Mouse (Mus musculus): ENCODE data around the gene Slc5a4b. TPM values are rescaled to one million over a fixed set of nuclear protein-coding genes. Genes with fewer than 3 reads are reported as not detected.
A peak's percentile ranks its signal among the peaks of the same experiment; 100 is the strongest.

Gene Slc5a4b
- polyA plus RNA-seq (2015; fragmentation: Nextera tagmentation; extraction: Ambion mirVana): not detected in 2 replicates

DNA sequence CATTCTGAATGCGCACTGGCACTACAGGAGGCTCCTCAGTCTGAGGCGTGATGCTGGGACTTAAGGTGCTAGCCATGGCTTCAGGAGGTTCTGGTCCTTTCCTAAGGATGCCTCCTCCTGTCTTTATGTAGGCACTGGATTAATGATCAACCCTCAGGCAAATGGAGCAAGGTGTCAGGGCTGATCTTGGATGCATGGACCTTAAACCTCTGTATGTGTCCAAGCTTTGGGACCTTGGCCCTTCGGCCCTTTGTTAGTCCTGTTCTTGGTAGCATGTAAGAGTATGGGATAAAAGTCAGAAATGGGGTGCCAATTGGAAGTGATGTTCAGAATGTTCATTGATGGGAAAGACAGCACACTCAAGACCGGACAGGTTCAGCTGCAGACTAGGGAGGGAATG is at the start of gene Slc5a4b:
Gene Slc5a4b (minus strand): TSS at position 101 of the 400 bp plus-strand sequence.
- H3K9me3 ChIP-seq: no peaks in the 10 kb centered on the region
- H3K4me2 ChIP-seq (replicated peaks): no peak within 1 kb of the TSS
- 91% methylated on average over 4 of the region's 4 CpGs for WGBS
- no peak within 1 kb of the TSS for H3K9ac ChIP-seq (replicated peaks)
- ATAC-seq: no peak
- no peaks in the 10 kb centered on the region for H3K36me3 ChIP-seq
- no peaks in the 10 kb centered on the region for H3K27me3 ChIP-seq
- no peak within 1 kb of the TSS for H3K4me3 ChIP-seq (replicated peaks)
- H3K27ac ChIP-seq: no peak within 1 kb of the TSS
- no peaks in the 10 kb centered on the region for H3K4me1 ChIP-seq (replicated peaks)

DNA sequence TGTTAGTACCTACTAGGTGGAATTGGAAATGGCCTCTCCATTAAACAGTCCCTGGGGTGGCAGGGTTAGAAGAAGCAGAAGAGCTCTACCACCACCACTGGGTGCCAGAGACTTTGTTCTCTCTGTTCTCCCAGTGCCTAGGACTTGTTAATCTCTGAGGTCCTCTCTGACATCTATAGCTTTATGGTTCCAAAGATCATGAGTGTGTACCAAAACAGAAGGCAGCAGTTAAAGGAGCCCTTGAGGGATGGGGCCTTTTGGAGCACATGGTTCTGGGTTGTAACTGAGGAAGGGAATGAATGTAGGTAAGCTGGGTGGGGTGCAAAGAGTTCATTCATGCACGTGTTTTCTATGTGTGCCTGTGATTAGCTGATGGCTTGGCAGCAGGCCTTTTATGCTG is 47.2 kb upstream of the Slc5a4b start:
- Histone ChIP-seq H3K9ac (replicated peaks) (no peak overlapping the region), H3K27me3 (no peaks in the 10 kb centered on the region), H3K4me3 (replicated peaks) (no peak overlapping the region), H3K27ac (no peak overlapping the region), H3K4me2 (replicated peaks) (no peak overlapping the region), H3K4me1 (replicated peaks) (no peaks in the 10 kb centered on the region), H3K9me3 (no peaks in the 10 kb centered on the region), H3K36me3 (no peaks in the 10 kb centered on the region)
- no peak for ATAC-seq
- 84% methylated on average over 1 of the region's 1 CpGs for WGBS

DNA sequence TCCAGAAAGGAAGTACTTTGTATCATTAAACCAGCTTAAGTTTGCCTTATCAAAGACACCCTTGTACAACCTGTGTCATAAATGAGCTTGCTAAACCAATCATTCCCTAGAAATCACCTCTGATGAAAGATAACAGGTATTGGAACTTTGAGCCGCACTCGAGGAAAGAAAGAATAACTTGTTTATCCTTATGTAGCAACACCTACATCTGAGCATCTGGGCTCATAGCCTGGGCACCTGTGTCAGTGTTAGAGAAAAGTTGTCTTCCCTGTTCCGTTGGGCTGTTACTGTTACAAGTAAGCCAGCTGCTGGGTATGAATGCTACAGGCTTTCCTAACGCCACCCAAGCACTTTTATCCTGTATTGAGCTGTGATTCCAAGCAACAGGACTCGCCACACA is 46.8 kb upstream of the Slc5a4b start:
- no peak overlapping the region for H3K4me2 ChIP-seq (replicated peaks)
- no peaks in the 10 kb centered on the region for H3K4me1 ChIP-seq (replicated peaks)
- no peak overlapping the region for H3K4me3 ChIP-seq (replicated peaks)
- no peak overlapping the region for H3K27ac ChIP-seq
- 80% methylated on average over 5 of the region's 5 CpGs for WGBS
- no peaks in the 10 kb centered on the region for H3K9me3 ChIP-seq
- no peaks in the 10 kb centered on the region for H3K27me3 ChIP-seq
- no peaks in the 10 kb centered on the region for H3K36me3 ChIP-seq
- no peak overlapping the region for H3K9ac ChIP-seq (replicated peaks)
- no peak for ATAC-seq

DNA sequence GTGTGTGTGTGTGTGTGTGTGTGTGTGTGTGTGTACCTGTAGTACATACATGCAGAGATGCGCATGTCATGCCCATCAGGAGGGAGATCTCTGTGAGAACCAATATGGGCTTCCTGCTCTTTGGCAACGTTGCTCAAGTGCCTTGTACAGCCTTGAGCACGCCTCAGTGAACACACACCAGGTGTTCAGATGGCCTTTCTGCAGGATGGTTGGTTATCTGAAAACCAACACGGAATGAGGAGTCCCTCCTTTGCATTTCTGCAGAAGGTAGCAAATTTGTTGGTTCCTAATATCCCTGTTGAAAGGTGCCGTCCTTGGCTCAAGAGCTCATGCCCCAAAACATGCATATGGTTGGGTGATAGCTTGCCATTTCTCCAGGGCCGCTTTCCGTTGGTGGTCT is 45.1 kb upstream of the Slc5a4b start:
- no peak for ATAC-seq
- 85% methylated on average over 7 of the region's 7 CpGs for WGBS
- no peak overlapping the region for H3K9ac ChIP-seq (replicated peaks)

DNA sequence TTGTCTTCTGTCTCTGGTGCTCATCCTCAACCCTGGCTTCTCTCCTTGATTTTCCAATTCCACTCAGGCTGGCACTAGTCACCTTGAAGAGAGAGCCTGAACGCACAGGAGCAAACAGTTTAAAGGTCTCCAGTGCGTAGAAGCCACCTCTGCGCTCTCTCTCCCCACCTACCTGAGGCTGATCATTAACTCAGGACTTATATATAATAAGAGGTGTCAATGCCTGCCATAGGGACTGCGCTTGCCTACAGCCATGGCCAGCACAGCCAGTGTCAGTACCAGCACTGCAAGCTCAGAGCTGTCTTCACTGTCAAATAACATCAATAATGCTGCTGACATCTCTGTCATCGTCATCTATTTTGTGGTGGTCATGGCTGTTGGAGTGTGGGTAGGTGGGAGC is 36.5 kb upstream of the Slc5a4b start, which contains the start of gene Slc5a4a:
Gene Slc5a4a (plus strand): TSS at position 174 of the 400 bp plus-strand sequence.
- H3K4me1 ChIP-seq (replicated peaks): no peaks in the 10 kb centered on the region
- no peak for ATAC-seq
- no peaks in the 10 kb centered on the region for H3K27me3 ChIP-seq
- H3K9ac ChIP-seq (replicated peaks): no peak within 1 kb of the TSS
- H3K27ac ChIP-seq: no peak within 1 kb of the TSS
- no peaks in the 10 kb centered on the region for H3K9me3 ChIP-seq
- H3K36me3 ChIP-seq: no peaks in the 10 kb centered on the region
- H3K4me3 ChIP-seq (replicated peaks): no peak within 1 kb of the TSS
- no peak within 1 kb of the TSS for H3K4me2 ChIP-seq (replicated peaks)
- 95% methylated on average over 5 of the region's 5 CpGs for WGBS

More for the DNA sequence above, 45.1 kb upstream of the Slc5a4b start:
- H3K27ac ChIP-seq: no peak overlapping the region
- no peak overlapping the region for H3K4me3 ChIP-seq (replicated peaks)
- H3K36me3 ChIP-seq: no peaks in the 10 kb centered on the region
- H3K9me3 ChIP-seq: no peaks in the 10 kb centered on the region
- H3K4me1 ChIP-seq (replicated peaks): no peaks in the 10 kb centered on the region
- no peak overlapping the region for H3K4me2 ChIP-seq (replicated peaks)
- H3K27me3 ChIP-seq: no peaks in the 10 kb centered on the region

DNA sequence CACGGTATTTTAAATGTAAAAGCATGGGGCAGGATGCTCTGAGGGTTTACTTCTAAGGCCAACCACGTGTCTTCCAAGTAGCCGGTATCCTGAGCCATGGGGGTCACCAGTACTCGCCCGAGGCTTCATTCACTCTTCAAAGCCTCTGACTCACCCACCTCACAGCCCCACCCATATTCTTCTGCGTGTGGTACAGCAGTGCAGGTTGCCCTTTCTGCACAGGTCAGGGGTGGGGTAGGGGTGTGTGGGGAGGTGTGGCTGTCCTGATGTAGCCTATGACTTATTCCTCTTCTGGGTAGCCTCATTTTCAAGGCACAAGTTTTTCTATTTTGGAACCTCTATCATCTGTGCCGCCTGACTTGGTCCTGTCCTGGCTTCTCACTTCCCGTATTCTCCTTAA is 36.1 kb upstream of the Slc5a4b start:
- no peaks in the 10 kb centered on the region for H3K36me3 ChIP-seq
- no peak overlapping the region for H3K4me2 ChIP-seq (replicated peaks)
- H3K4me1 ChIP-seq (replicated peaks): no peaks in the 10 kb centered on the region
- no peaks in the 10 kb centered on the region for H3K27me3 ChIP-seq
- H3K9ac ChIP-seq (replicated peaks): no peak overlapping the region
- 78% methylated on average over 8 of the region's 8 CpGs for WGBS
- H3K9me3 ChIP-seq: no peaks in the 10 kb centered on the region
- H3K4me3 ChIP-seq (replicated peaks): no peak overlapping the region
- ATAC-seq: no peak
- no peak overlapping the region for H3K27ac ChIP-seq

DNA sequence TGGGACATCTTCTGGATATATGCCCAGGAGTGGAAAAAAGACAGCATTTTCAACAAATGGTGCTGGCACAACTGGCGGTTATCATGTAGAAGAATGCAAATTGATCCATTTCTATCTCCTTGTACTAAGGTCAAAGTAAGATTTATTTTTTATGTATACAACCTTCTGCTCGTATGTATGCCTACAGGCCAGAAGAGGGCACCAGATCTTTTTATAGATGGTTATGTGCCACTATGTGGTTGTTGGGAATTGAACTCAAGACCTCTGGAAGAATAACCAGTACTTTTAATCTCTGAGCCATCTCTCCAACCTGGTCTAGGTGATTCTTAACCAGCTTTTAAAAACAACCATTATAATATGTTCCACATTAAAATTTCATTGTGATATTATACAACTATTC is 25.6 kb upstream of the Slc5a4b start:
- H3K4me1 ChIP-seq (replicated peaks): no peaks in the 10 kb centered on the region
- no peak overlapping the region for H3K4me3 ChIP-seq (replicated peaks)
- WGBS: 86% methylated on average over 2 of the region's 2 CpGs
- H3K4me2 ChIP-seq (replicated peaks): no peak overlapping the region
- no peaks in the 10 kb centered on the region for H3K27me3 ChIP-seq
- H3K9me3 ChIP-seq: no peaks in the 10 kb centered on the region
- H3K36me3 ChIP-seq: no peaks in the 10 kb centered on the region
- H3K9ac ChIP-seq (replicated peaks): no peak overlapping the region
- no peak overlapping the region for H3K27ac ChIP-seq
- no peak for ATAC-seq

DNA sequence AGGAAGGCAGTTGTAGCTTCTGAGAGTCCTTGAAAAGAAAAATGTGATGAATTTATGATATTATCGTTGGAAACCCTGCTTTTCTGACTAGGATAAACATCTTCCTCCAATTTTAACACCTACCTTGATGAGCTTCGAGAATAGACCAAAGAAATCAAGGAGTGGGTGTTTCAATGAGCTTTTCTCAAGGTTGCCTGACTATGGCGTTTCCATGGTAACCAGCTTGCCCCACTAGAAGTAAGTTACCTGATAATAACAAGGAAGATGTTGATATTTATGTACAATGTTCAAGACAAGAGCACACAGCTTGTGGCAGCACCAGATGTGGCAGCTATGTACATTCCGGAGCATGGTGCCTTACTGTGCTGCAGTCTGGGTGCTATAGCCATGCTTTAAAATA is 21.7 kb upstream of the Slc5a4b start:
- Histone ChIP-seq H3K27me3 (no peaks in the 10 kb centered on the region), H3K27ac (no peak overlapping the region), H3K4me2 (replicated peaks) (no peak overlapping the region), H3K4me1 (replicated peaks) (no peaks in the 10 kb centered on the region), H3K36me3 (no peaks in the 10 kb centered on the region), H3K4me3 (replicated peaks) (no peak overlapping the region), H3K9ac (replicated peaks) (no peak overlapping the region), H3K9me3 (no peaks in the 10 kb centered on the region)
- WGBS: 76% methylated on average over 4 of the region's 4 CpGs
- no peak for ATAC-seq

DNA sequence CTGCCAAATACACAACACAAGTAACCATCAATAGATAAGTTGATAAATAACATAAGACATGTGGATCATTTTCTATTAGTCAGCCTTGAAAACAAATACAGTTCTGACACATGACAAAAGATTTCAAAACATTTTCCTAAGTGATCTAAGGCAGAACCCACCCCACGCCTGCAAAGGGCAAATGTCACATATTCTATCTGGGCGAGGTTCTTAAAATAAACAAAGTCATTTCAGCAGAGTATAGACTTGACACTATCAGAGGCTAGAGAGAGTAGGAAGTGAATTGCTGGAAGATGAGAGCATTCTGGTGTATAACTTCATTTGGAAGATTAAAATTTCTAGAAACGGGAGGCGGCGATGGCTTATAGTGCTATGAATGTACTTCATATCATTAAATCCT is 10.7 kb upstream of the Slc5a4b start:
- WGBS: 86% methylated on average over 5 of the region's 5 CpGs
- Histone ChIP-seq H3K4me1 (replicated peaks) (peaks cover 7% of the 10 kb centered on the region; the same call in 1 of the 2 replicates), H3K27me3 (no peaks in the 10 kb centered on the region), H3K36me3 (no peaks in the 10 kb centered on the region), H3K4me3 (replicated peaks) (no peak overlapping the region), H3K27ac (no peak overlapping the region), H3K4me2 (replicated peaks) (no peak overlapping the region), H3K9ac (replicated peaks) (no peak overlapping the region), H3K9me3 (no peaks in the 10 kb centered on the region)
- ATAC-seq: no peak

DNA sequence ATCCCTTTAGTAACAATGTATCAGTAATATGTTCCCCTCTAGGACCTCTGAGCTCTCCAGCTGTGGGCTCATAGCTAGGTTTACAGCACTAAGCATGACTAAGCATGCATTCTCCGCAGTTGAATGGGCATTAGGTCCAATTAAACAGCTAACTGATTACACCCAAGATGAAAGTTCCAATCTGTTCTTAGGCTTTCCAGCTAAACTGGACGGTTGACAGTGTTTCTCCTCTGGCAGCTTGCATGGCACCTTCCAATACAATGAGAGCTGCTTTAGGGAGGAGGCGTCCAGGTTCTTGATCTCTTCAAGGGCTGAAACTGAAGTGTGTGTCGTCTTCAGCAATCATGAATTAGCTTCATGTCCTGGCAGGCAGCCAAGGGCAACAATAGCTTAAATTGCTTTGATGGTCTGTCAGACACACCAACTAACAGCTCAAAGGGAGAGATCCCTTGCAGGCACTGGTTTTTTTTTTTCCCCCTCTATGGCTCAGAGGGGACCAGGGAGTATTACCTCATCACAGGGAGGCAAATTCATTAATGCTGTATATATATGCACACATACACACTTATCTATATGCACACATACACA is 9.5 kb upstream of the Slc5a4b start:
- WGBS: 36% methylated on average over 4 of the region's 4 CpGs
- Histone ChIP-seq H3K9ac (replicated peaks) (no peak overlapping the region), H3K36me3 (no peaks in the 10 kb centered on the region), H3K9me3 (no peaks in the 10 kb centered on the region), H3K4me3 (replicated peaks) (no peak overlapping the region), H3K27ac (0 out of 2 replicates have a peak overlapping the region, but pooled peaks have one; percentile 25), H3K4me2 (replicated peaks) (no peak overlapping the region), H3K27me3 (no peaks in the 10 kb centered on the region), H3K4me1 (replicated peaks) (peaks cover 7% of the 10 kb centered on the region; the same call in 1 of the 2 replicates)
- ATAC-seq: no peak

DNA sequence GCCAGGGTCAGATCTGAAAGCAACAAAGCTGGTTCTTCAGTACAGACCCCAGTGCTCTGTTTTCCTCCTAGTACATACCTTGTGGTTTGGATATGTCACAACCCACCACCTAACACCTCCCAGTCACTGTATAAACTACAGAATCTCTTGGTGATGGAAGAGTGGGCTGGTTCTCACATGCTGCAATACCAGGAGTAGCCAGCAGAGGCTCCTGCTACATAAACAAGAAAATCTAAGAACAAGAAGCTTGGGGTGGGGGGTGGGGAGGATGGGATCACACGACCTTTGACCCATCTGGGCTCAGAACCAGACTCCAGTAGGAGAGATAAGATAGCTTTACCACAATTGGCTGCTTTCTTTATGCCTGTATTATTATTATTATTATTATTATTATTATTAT is 8.0 kb upstream of the Slc5a4b start:
- Histone ChIP-seq H3K27ac (no peak overlapping the region), H3K9me3 (no peaks in the 10 kb centered on the region), H3K4me3 (replicated peaks) (no peak overlapping the region), H3K4me2 (replicated peaks) (no peak overlapping the region), H3K27me3 (no peaks in the 10 kb centered on the region), H3K9ac (replicated peaks) (no peak overlapping the region), H3K4me1 (replicated peaks) (peaks cover 7% of the 10 kb centered on the region; the same call in 1 of the 2 replicates), H3K36me3 (no peaks in the 10 kb centered on the region)
- 11% methylated on average over 1 of the region's 1 CpGs for WGBS
- ATAC-seq: no peak

DNA sequence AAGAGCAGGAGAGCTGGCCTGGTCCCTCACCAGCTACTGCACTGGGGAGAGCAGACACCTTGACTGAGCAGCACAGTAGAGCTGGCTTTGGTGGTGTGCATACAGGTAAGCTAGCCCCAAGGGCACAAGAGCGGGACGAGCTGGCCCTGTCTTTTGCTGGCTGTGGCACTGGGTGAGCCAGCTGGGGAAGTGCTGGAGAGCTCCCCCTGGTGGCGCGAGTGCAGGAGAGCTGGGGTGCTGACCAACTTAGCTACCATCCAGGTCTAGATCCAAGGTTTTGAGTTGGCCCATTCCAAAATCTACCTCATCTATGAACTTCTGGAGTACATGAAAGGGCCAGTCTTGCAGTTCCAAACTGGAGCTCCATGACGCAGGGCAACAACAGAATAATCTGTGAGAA is 7.2 kb upstream of the Slc5a4b start:
- no peak overlapping the region for H3K9ac ChIP-seq (replicated peaks)
- no peak for ATAC-seq
- WGBS: 35% methylated on average over 5 of the region's 5 CpGs
- no peaks in the 10 kb centered on the region for H3K36me3 ChIP-seq
- H3K4me1 ChIP-seq (replicated peaks): peaks cover 7% of the 10 kb centered on the region; the same call in 1 of the 2 replicates
- no peak overlapping the region for H3K27ac ChIP-seq
- H3K27me3 ChIP-seq: no peaks in the 10 kb centered on the region
- H3K4me3 ChIP-seq (replicated peaks): no peak overlapping the region
- no peaks in the 10 kb centered on the region for H3K9me3 ChIP-seq
- no peak overlapping the region for H3K4me2 ChIP-seq (replicated peaks)

DNA sequence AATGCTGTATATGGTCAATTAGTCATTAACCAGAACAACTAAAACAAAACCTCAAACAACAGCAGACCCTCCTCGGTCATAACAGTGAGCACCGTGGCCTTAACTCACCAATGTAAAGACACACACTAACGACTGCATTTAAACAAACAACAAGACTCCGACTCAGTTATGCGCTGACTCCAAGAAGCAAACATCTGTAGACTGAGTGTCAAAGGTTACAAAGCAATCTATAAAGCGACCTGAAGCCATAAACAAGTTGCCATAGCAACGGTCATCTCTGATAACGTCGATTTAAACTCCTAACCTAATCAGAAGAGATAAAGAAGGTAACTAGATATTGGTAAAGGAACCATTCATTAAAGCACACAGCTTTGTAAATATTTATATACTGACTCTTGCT is 13.4 kb downstream of the Slc5a4b start:
- no peak overlapping the region for H3K9ac ChIP-seq (replicated peaks)
- no peak overlapping the region for H3K4me3 ChIP-seq (replicated peaks)
- no peaks in the 10 kb centered on the region for H3K9me3 ChIP-seq
- H3K27ac ChIP-seq: no peak overlapping the region
- no peaks in the 10 kb centered on the region for H3K36me3 ChIP-seq
- no peak overlapping the region for H3K4me2 ChIP-seq (replicated peaks)
- no peak for ATAC-seq
- H3K27me3 ChIP-seq: no peaks in the 10 kb centered on the region
- 79% methylated on average over 9 of the region's 9 CpGs for WGBS
- no peaks in the 10 kb centered on the region for H3K4me1 ChIP-seq (replicated peaks)

Data from midbrain, embryonic 13.5 days (tissue).